Mouse (Mus musculus) small intestine, adult 2 months (tissue): ENCODE measurements around the gene Chmp6.

Experiments used
- CTCF ChIP-seq: fragments of 200-500 bp; IDR thresholded peaks from 2 replicates; pipeline ENCODE4 v1.5.1; 2012; ENCODE audit warnings: low read depth, mild to moderate bottlenecking, control low read depth, inconsistent platforms, low read length, moderate library complexity, mixed read lengths; ENCODE audit not compliant: insufficient replicate concordance, insufficient read length; ENCODE audit errors: extremely low read depth
- POLR2A ChIP-seq: fragments of 200-500 bp; IDR thresholded peaks from 2 replicates; pipeline ENCODE4 v1.6.1; 2012; ENCODE audit warnings: low read depth, mild to moderate bottlenecking, control low read depth, inconsistent platforms, low read length, moderate library complexity

DNA sequence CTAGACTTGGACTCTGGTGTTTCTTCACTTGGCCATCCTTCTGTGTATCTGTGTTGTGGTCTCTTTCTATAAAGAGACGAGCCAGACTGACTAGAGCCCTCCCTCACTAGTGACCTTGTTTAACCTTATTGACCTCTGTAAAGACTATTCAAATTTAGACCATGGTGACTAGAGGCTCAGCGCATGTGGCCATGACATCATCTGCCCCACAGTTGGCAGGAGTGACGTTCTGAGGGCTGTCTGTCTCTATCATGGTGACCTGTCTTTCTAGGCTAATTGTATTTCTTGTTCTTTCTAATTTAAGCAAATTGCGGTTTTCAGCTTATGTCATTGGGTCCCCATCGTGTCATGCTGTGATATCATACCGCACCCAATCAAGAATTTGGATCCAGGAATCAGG, 38.1 kb downstream of the Chmp6 start:
- TF ChIP-seq CTCF, result no peak
- no peak for TF ChIP-seq POLR2A
